Mouse (Mus musculus) small intestine, adult 2 months (tissue): ENCODE measurements at regions not wholly inside any gene's neighbourhood (a gene's known extent, or its start where the extent isn't known, plus 50 kb on each side); places are given as distances from the start of the nearest gene placed in this dataset.

Source experiments
- H3K27ac ChIP-seq: fragments of 200-500 bp; 2 replicates; pipeline ENCODE4 v1.5.1; 2012; ENCODE audit warnings: low read depth, low read length, control low read depth, inconsistent platforms; ENCODE audit not compliant: insufficient read depth
- H3K27me3 ChIP-seq: fragments of 200-500 bp; 2 replicates; pipeline ENCODE4 v1.6.1; 2012; ENCODE audit warnings: mild to moderate bottlenecking, moderate library complexity, low read length, inconsistent platforms; ENCODE audit not compliant: control insufficient read depth, insufficient read depth
- H3K36me3 ChIP-seq: fragments of 200-500 bp; 2 replicates; pipeline ENCODE4 v1.6.1; 2012; ENCODE audit warnings: mild to moderate bottlenecking, low read length, control low read depth, inconsistent platforms; ENCODE audit not compliant: control insufficient read depth, insufficient read depth
- H3K4me1 ChIP-seq: fragments of 200-500 bp; 2 replicates; pipeline ENCODE4 v1.6.1; 2012; ENCODE audit warnings: low read length, inconsistent platforms, mixed read lengths; ENCODE audit not compliant: control insufficient read depth, insufficient read depth, insufficient read length
- H3K4me3 ChIP-seq: fragments of 200-500 bp; 2 replicates; pipeline ENCODE4 v1.5.1; 2012; ENCODE audit warnings: low read depth, mild to moderate bottlenecking, control low read depth, inconsistent platforms, low read length, moderate library complexity
- CTCF ChIP-seq: fragments of 200-500 bp; IDR thresholded peaks from 2 replicates; pipeline ENCODE4 v1.5.1; 2012; ENCODE audit warnings: low read depth, mild to moderate bottlenecking, control low read depth, inconsistent platforms, low read length, moderate library complexity, mixed read lengths; ENCODE audit not compliant: insufficient replicate concordance, insufficient read length; ENCODE audit errors: extremely low read depth
- POLR2A ChIP-seq: fragments of 200-500 bp; IDR thresholded peaks from 2 replicates; pipeline ENCODE4 v1.6.1; 2012; ENCODE audit warnings: low read depth, mild to moderate bottlenecking, control low read depth, inconsistent platforms, low read length, moderate library complexity
- WGBS: fragments of 180-500 bp; shearing (Covaris S2); methylation state at CpG from one replicate; pipeline ENCODE4 v1.1.7; 2018; 5-methylcytosine and 5-hydroxymethylcytosine counted together

- WGBS = 52% methylated on average over 3 of the region's 3 CpGs
- Histone ChIP-seq H3K4me1 (no peaks in the 10 kb centered on the region), H3K4me3 (no peak overlapping the region), H3K27ac (no peak overlapping the region), H3K36me3 (no peaks in the 10 kb centered on the region), H3K27me3 (peaks cover 6% of the 10 kb centered on the region; the same call in 1 of the 2 replicates)
- TF ChIP-seq POLR2A = no peak
- no peak for TF ChIP-seq CTCF
These were observed 91.2 kb upstream of the Hsd17b12 start for GRCm38 (mm10) chr2:94248948-94249347.

GRCm38 (mm10) chr2:94246851-94247471, 89.2 kb upstream of the Hsd17b12 start:
- Histone ChIP-seq H3K4me1 (no peaks in the 10 kb centered on the region), H3K27ac (no peak overlapping the region), H3K36me3 (no peaks in the 10 kb centered on the region), H3K27me3 (peaks cover 19% of the 10 kb centered on the region), H3K4me3 (no peak overlapping the region)
- 4% methylated on average over 30 of the region's 30 CpGs for WGBS
- TF ChIP-seq CTCF = no peak
- no peak for TF ChIP-seq POLR2A

- H3K4me1 ChIP-seq = no peaks in the 10 kb centered on the region
These were observed 88.4 kb upstream of the Hsd17b12 start for GRCm38 (mm10) chr2:94246180-94246611.

GRCm38 (mm10) chr2:94245305-94245959, 87.7 kb upstream of the Hsd17b12 start:
- Histone ChIP-seq H3K4me1 (no peaks in the 10 kb centered on the region), H3K36me3 (no peaks in the 10 kb centered on the region), H3K27ac (no peak overlapping the region), H3K4me3 (no peak overlapping the region), H3K27me3 (peaks cover 30% of the 10 kb centered on the region)
- TF ChIP-seq CTCF (peak; percentile 60; the same call in 1 of the 2 replicates), POLR2A (no peak)
- 3% methylated on average over 16 of the region's 16 CpGs for WGBS

More at GRCm38 (mm10) chr2:94246180-94246611, 88.4 kb upstream of the Hsd17b12 start:
- 53% methylated on average over 9 of the region's 9 CpGs for WGBS
- H3K27ac ChIP-seq = no peak overlapping the region
- peaks cover 23% of the 10 kb centered on the region for H3K27me3 ChIP-seq
- H3K36me3 ChIP-seq = no peaks in the 10 kb centered on the region
- TF ChIP-seq CTCF (no peak), POLR2A (no peak)
- no peak overlapping the region for H3K4me3 ChIP-seq

GRCm38 (mm10) chr2:94244140-94244539, 86.4 kb upstream of the Hsd17b12 start:
- Histone ChIP-seq H3K4me1 (no peaks in the 10 kb centered on the region), H3K36me3 (no peaks in the 10 kb centered on the region), H3K4me3 (no peak overlapping the region), H3K27ac (no peak overlapping the region), H3K27me3 (peaks cover 42% of the 10 kb centered on the region)
- no peak for TF ChIP-seq CTCF
- no peak for TF ChIP-seq POLR2A
- WGBS = 4% methylated on average over 9 of the region's 9 CpGs

- Histone ChIP-seq H3K4me1 (no peaks in the 10 kb centered on the region), H3K4me3 (no peak overlapping the region), H3K27ac (no peak overlapping the region), H3K27me3 (peaks cover 42% of the 10 kb centered on the region), H3K36me3 (no peaks in the 10 kb centered on the region)
- WGBS = 2% methylated on average over 50 of the region's 50 CpGs
- no peak for TF ChIP-seq CTCF
- no peak for TF ChIP-seq POLR2A
These were observed 85.5 kb upstream of the Hsd17b12 start for GRCm38 (mm10) chr2:94243053-94243916.
